Mouse (Mus musculus): ENCODE results near the gene Lancl2.

GRCm38 (mm10) chr6:57701686-57702085 lies 654 bp upstream of the Lancl2 start:
- TF ChIP-seq TAL1 (IDR thresholded peaks at IDR 0.05; ENCODE audit: low read length), result no peak
- no peak for TF ChIP-seq GATA1 (IDR thresholded peaks at IDR 0.05; ENCODE audit: low read length)
